Mouse (Mus musculus) right cerebral cortex, postnatal 4 days (tissue): ENCODE data around the gene Trim63.
A peak's percentile ranks its signal among the peaks of the same experiment; 100 is the strongest.

Experiments
- DNase-seq: peaks from one replicate; pipeline ENCODE4 v3.0.0-alpha.2; 2022

Trim63 gene

DNA sequence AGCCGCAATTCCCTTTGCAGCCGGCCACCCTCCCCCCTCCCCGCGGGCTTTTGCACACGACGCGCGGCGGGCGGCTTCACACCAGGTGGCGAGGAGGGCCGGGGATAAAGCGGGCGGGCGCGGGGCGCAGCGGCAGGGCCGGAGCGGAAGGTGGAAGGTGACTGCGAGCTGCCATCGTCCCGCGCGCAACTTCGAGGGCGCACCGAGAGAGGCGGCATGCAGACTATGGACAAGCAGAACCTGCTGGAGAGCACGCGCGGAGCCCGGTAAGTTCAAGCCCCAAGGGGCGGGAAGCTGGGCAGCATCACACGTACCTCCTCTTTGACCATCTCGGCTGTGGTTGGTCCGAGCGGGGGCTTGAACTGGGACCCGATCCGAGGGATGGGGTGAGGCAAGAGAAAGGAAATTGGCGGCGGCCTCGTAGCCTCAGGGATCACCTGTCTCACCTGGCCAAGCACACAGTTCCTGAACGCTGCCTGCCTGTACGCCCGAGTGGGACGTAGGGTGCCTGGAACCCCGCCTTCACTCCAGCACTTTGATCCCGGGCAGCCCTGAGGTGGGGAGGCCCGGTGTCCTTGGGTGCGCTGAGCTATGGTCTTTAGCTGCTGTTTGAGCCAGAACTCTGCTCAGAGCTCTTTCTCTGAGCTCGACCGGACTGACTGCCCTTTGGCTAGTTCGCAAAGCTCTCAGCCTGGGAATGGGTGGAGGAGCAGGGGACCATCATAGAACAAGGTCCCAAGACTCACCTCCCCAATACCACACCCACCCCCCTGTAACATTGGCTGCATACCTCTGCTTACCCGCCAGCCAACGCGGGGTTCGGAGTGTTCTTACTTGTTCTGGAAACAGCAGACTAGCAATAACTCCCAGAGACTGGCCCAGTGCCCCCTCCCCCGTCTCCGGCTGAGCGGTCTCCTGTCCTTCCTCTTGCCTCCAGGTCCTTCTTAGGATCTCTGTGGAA, 28.4 kb downstream of the Trim63 start, which contains the start of gene Slc30a2:
Gene Slc30a2, plus strand, starts transcription at position 111 of the 961 bp plus-strand sequence.
- no peak for DNase-seq

DNA sequence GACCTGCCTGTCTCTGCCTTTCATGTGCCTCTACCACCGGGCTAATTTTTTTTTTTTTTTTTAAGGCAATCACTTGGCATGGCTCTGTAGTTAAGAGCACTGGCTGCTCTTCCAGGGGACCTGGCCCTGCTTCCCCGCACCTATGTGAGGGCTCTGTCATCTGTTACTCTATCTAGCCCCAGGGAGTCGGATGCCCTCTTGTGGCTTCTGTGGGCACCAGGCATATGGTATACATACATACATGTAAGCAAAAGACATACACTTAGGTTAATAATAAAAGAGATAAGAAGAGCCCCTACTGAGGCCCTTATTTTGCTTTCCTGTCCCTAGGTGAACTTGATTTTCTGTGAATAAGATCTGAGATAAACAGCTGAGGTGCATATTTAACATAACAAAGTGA, 29.7 kb downstream of the Trim63 start:
- DNase-seq: no peak

- DNase-seq: no peak
Measured at GRCm38 (mm10) chr4:134345802-134346201, 30.9 kb downstream of the Trim63 start.

GRCm38 (mm10) chr4:134348078-134348477, 33.2 kb downstream of the Trim63 start:
- DNase-seq: no peak

DNA sequence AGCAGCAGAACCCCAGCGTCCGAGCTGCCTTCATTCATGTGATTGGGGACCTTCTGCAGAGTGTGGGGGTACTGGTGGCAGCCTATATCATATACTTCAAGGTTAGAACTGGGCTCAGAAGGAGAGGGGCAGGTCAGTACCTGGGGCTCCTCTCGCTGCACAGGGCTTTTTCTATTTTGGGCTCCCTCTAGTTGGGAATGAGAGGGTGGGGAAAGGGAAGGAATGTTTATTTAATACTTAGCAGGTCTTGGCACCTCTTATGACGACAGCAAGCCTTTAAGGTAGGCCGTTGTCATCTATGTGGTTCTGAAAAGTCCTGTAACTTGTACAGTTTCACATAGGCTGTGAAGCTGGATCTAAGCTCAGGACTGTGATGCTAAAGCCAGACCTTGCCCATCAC, 33.6 kb downstream of the Trim63 start:
- DNase-seq: no peak

GRCm38 (mm10) chr4:134349829-134350228, 34.9 kb downstream of the Trim63 start:
- DNase-seq: no peak

GRCm38 (mm10) chr4:134350641-134351040, 35.7 kb downstream of the Trim63 start:
- no peak for DNase-seq

DNA sequence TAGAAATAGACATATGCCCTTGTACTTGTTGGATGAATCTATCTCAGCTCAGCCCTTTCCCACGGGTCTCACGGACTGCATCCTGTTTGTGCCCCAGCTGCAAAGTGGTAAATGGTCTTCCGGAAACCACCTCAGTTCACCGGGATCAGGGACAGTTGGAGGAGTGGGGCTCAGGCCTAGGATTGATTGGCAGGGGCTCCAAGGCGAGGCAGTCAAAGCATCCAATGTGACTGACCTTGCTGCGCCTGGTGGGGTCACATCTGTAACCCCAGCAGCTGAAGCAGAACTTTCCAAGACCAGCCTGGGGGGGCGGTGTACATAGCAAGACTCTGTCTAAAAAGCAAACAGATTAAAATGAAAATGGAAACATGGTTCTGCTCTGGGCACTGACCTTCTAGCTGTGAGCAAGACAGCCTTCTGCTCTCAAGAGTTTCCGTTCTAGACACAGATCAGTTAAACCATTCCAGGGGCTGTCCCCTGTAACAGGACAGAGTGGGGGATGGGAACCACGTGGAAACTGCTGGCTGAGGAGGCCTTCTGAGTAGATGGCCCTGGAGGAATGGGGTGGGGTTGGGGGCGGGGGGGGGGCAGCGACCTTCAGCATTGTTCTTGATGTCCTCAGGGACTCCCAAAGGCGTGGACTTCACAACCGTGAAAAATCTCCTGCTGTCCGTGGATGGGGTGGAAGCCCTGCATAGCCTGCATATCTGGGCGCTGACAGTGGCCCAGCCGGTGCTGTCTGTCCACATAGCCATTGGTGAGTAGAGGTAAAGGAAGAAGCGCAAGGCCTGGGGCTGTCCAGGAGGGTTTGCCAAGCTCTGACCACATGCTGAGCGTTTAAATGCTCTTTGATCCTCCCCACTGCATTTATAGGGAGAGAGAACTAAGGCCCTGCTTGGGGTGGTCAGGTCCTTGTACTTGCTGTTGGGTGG, 36.7 kb downstream of the Trim63 start:
- DNase-seq: no peak

DNA sequence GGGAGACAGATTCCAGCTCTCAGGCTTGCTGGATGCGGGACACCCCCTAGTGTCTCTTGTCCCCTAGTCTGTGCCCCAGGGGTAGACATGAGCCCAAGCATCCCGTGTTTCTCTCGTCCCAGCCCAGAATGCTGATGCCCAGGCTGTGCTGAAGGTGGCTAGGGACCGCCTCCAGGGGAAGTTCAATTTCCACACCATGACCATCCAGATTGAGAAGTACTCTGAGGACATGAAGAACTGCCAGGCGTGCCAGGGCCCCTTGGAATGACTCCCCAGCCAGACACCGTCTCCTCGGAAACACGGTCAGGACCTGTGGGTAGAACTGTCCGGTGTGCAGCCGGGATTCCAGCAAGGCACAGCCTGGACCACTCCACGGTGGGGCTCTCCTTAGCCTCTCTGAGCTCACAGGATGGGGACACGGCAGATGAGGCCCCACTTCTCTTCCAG, 37.4 kb downstream of the Trim63 start:
- no peak for DNase-seq

GRCm38 (mm10) chr4:134352929-134353328, 38.0 kb downstream of the Trim63 start:
- DNase-seq: no peak

DNA sequence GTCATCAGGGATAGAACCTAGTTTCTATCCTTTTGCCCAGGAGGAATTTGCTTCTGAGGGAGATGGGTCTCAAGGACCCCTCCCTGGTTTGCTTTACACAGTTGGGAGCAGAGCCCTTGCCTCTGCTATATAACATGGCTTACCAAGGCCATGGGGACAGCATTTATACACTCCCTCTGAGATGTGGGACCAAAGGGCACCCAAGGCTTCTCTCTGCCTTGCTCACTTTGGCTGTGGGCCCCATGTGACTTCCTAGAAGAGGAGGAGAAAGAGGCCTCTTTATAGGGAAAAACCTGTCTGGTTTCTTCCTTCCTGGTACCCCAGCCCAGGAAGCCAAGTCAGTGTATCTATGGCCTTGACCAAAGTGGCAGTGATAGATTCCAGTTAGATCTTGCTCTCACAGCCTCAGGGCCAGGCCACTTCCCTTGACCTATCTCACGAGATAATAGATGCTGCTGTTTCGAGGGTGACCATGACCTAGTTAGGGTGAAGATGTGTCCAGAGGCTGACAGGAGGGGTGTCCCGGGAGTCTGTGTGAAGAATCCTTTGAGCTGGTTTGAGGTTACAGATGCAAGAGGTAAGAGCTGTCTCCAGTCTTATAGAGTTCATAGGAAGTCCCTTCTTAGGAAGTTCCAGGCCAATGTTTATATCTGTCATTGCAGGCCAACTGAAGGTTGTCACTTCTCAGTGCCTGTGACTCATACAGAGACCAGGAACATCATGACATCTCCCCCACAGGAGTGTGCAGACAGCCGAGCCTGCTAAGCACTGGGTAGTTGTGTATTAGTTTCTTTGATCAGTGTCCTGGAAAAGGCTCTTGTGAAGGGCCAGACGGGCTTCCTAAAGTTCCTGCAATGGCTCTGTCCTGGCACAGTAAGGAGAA, 38.8 kb downstream of the Trim63 start:
- DNase-seq: no peak

DNA sequence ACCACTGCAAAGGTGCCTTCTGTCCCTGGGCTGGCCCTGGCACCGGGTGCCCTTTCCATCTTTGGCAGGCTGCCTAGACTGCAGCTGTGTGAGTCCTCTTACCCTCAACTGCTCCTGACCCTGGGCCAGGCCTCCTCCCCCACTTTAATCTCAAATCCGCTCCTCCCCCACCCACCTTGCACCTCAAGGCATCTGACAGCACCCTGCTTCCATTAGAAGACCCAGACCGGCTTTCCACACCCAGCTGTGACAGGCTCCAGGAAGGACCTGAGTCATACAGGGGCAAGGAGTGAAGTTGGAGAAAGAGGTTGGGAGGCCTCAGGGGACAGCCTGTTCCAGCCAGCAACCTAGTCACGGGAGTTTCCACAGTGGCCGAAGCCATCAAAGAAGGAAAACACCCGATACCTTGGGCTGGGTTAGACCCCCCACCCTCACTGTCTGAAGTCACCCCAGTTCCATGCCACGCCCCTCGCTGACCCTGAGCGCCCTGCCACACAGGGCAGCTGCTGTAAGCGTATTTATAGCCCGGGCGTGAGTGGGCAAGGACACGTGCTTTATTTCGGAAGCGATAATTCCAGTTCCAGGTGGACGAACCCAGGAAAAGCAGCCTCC, 41.0 kb downstream of the Trim63 start:
- no peak for DNase-seq

DNA sequence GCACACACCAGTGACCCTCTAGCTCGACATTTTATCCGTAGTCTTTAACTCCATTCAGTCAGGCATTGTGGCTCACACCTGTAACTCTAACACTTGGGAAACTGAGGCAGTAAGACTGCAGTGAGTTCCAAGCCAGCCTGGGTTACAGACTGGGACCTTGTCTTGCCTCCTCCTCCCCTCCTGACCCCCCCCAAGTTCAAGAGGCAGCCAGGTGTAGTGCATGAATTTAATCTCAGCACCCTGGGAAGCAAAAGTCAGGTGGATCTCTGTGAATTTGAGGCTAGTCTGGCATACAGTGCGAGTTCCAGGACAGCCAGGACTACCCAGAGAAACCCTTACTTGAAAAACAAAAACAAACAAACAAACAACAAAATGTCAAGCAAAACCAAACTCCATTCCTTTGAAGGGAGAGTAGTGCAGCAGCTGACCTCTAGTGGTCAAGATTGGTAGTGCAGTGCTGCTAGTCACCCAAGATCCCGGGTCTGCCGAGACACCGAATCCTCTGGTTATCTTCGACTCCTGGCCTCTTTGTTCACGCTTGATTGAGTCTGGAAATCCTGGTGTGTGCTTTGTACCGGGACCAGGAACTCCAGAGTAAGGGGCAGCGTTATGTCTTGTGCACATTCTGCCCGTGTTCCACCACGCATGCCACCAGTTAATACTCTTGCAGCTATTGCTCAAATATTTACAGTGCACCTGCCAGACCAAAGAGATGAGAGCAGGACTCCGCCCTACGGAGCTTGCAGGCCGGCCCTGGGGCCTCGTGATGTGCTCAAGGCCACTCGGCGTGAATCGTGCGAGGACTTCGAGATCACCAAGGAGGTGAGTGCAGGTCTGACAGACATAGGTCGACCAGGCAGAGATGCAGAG, 41.9 kb downstream of the Trim63 start:
- peak; percentile 89 for DNase-seq

- no peak for DNase-seq
Measured at GRCm38 (mm10) chr4:134357461-134357771, 42.5 kb downstream of the Trim63 start.

DNA sequence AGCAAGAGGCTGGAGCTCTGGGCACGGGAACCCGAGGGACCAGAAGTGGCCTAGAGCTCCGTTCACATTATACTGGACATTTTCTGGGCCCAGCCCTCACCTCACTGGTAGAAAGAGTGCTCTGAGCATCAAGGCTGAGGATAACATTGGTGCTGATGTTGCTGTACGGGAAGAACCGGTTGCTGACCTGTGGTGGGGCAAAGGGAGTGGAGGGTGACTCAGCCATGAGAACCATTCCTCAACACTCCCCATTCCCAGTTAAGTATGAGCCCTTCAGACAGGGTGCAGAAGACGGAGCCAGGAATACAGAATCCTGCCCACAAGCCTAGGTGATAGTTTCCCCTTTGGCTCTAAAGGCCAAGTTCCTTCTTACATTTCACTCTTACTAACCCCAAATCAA, 44.7 kb downstream of the Trim63 start:
- no peak for DNase-seq

GRCm38 (mm10) chr4:134361215-134361614, 46.3 kb downstream of the Trim63 start:
- DNase-seq: no peak

GRCm38 (mm10) chr4:134362124-134362523, 47.2 kb downstream of the Trim63 start:
- no peak for DNase-seq

- DNase-seq: no peak
Measured at GRCm38 (mm10) chr4:134362586-134362985, 47.7 kb downstream of the Trim63 start.

GRCm38 (mm10) chr4:134365280-134365679, 50.4 kb downstream of the Trim63 start:
- DNase-seq: no peak

GRCm38 (mm10) chr4:134370649-134371221, 55.8 kb downstream of the Trim63 start:
- DNase-seq: no peak
